Mouse (Mus musculus) forebrain, embryonic 13.5 days (tissue): ENCODE data around the gene Rpl10a. TPM values are rescaled to one million over a fixed set of nuclear protein-coding genes. Genes with fewer than 3 reads are reported as not detected.

ENCODE experiments used
- ATAC-seq: fragments of 200-750 bp; cut with Nextera tagmentation; 2 replicates; pipeline ENCODE4 v1.8.0; 2017
- H3K27ac ChIP-seq: fragments of 300-500 bp; sonication (generic); 2 replicates; pipeline ENCODE4 v1.5.1; 2015; ENCODE audit warnings: inconsistent platforms, mild to moderate bottlenecking, moderate library complexity
- H3K27me3 ChIP-seq: fragments of 300-500 bp; sonication (generic); 2 replicates; pipeline ENCODE4 v1.6.1; 2015; ENCODE audit warnings: mild to moderate bottlenecking, inconsistent platforms
- H3K36me3 ChIP-seq: fragments of 300-500 bp; sonication (generic); 2 replicates; pipeline ENCODE4 v1.6.1; 2015; ENCODE audit warnings: mild to moderate bottlenecking, inconsistent platforms; ENCODE audit not compliant: poor library complexity, severe bottlenecking
- H3K4me1 ChIP-seq: fragments of 300-500 bp; sonication (generic); 2 replicates; pipeline ENCODE4 v1.6.1; 2015; ENCODE audit warnings: inconsistent platforms
- H3K4me2 ChIP-seq: fragments of 300-500 bp; sonication (generic); 2 replicates; pipeline ENCODE4 v1.6.1; 2015; ENCODE audit warnings: inconsistent platforms, mild to moderate bottlenecking, moderate library complexity
- H3K4me3 ChIP-seq: fragments of 300-500 bp; sonication (generic); 2 replicates; pipeline ENCODE4 v1.5.1; 2015; ENCODE audit warnings: mild to moderate bottlenecking, inconsistent platforms
- H3K9ac ChIP-seq: fragments of 300-500 bp; sonication (generic); 2 replicates; pipeline ENCODE4 v1.6.1; 2015; ENCODE audit warnings: mild to moderate bottlenecking, inconsistent platforms
- H3K9me3 ChIP-seq: fragments of 300-500 bp; sonication (generic); replicated peaks from 2 replicates; pipeline ENCODE4 v1.6.1; 2016; ENCODE audit warnings: inconsistent platforms
- WGBS: fragments of 180-500 bp; shearing (Covaris S2); methylation state at CpG from one replicate; pipeline ENCODE4 v1.1.7; 2015; 5-methylcytosine and 5-hydroxymethylcytosine counted together
- polyA plus RNA-seq: library from polyadenylated mRNA; unstranded; fragments of >200 nt; fragmentation: Nextera tagmentation; extraction: Ambion mirVana; gene quantifications from 2 replicates; pipeline ENCODE4 v1.2.1, GENCODE M21; 2015

The Rpl10a gene
- 444 and 501 TPM in 2 replicates for polyA plus RNA-seq

GRCm38 (mm10) chr17:28328366-28328928, at the start of gene Rpl10a:
Gene Rpl10a, plus strand, starts transcription at chr17:28328471.
- peak within 1 kb of the TSS; percentile 99 for H3K9ac ChIP-seq
- H3K36me3 ChIP-seq, result peaks cover 56% of the 10 kb centered on the region
- no peaks in the 10 kb centered on the region for H3K9me3 ChIP-seq
- WGBS, result under 1% methylated on average over 66 of the region's 67 CpGs
- no peaks in the 10 kb centered on the region for H3K27me3 ChIP-seq
- H3K4me3 ChIP-seq, result peak within 1 kb of the TSS; percentile 86
- peak; percentile 91 for ATAC-seq
- peak within 1 kb of the TSS; percentile 95 for H3K27ac ChIP-seq
- H3K4me2 ChIP-seq, result peak within 1 kb of the TSS; percentile 98
- peaks cover 34% of the 10 kb centered on the region for H3K4me1 ChIP-seq

DNA sequence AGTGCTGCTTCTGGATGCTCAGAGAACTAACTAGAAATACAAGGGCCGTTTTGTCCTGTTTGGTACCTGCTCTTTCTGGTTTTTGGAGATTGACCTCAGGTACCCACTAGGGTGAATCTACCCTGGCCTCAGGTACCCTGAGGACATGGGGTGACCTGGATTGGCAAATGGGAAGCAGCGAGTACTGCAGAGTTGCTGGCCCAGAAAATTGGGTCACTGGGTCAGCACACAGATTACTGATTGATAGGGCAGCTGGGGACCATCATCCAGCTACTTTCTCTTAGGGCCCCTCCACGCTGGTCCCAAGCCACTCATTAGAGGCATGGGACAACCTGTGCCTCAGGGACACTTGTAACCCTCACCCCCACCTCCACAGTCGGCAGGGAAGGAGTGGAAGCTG, 49.0 kb upstream of the Rpl10a start:
- Histone ChIP-seq H3K4me1 (0 out of 2 replicates have a peak, but pooled peaks cover 2% of the 10 kb centered on the region), H3K4me3 (no peak overlapping the region), H3K36me3 (no peaks in the 10 kb centered on the region), H3K27ac (no peak overlapping the region), H3K4me2 (no peak overlapping the region), H3K27me3 (no peaks in the 10 kb centered on the region), H3K9me3 (no peaks in the 10 kb centered on the region), H3K9ac (no peak overlapping the region)
- no peak for ATAC-seq
- WGBS, result 55% methylated on average over 4 of the region's 4 CpGs

DNA sequence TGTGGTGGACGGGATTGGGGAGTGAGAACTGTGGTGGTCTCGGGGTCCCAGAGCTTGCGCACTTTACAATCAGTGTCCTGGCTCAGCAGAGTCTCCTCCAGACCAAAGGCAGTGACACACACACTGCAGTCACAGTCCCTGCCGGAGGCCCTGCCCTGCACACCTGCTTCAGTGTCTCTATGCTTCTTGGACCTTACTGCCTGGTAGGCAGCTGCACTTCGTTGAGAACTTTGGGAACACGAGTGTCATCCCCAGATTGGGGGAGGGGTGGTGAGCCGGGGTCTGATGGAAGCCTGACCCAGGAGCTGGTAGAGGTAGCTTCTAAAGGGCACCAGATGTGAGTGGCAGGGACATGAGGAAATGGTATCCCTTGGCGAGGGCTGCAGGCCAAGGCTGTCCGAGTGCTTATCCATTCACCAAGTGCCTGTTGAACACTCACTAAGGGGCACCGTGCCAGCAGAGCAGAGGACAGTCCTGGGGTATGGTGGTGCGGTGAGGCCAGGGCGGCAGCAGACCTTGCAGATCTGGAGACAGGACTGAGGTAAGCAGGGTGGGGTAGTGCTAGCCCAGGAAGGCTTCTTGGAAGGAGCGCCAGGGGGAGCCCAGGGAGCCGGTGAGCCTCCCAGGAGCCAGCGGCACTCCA, 48.4 kb upstream of the Rpl10a start:
- Histone ChIP-seq H3K36me3 (no peaks in the 10 kb centered on the region), H3K4me3 (no peak overlapping the region), H3K4me1 (0 out of 2 replicates have a peak, but pooled peaks cover 2% of the 10 kb centered on the region), H3K27ac (no peak overlapping the region), H3K9ac (no peak overlapping the region), H3K9me3 (no peaks in the 10 kb centered on the region), H3K4me2 (no peak overlapping the region), H3K27me3 (no peaks in the 10 kb centered on the region)
- no peak for ATAC-seq
- 72% methylated on average over 15 of the region's 15 CpGs for WGBS

DNA sequence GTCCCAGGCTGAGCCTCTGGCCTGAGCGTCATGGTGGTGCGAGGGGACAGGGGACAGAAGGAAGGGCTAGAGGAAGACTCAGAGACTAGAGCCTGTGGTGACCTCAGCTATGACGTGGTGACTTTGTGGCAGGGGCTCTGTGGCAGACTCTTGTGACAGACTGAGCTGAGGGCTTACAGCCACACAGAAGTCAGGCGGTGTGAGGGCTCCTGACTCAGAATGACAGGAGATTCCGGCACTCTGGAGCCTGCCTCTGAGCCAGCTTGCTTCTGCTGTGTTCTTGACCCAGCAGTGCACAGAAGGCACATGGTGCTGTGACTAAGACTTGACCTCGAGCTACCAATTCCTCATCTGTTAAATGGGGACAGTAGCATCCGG, 47.9 kb upstream of the Rpl10a start:
- Histone ChIP-seq H3K27ac (no peak overlapping the region), H3K9ac (no peak overlapping the region), H3K4me1 (peaks cover 2% of the 10 kb centered on the region; the same call in 1 of the 2 replicates), H3K4me3 (no peak overlapping the region), H3K36me3 (no peaks in the 10 kb centered on the region), H3K27me3 (no peaks in the 10 kb centered on the region), H3K9me3 (no peaks in the 10 kb centered on the region), H3K4me2 (no peak overlapping the region)
- no peak for ATAC-seq
- 80% methylated on average over 7 of the region's 7 CpGs for WGBS

- Histone ChIP-seq H3K9ac (no peak overlapping the region), H3K27ac (no peak overlapping the region), H3K9me3 (no peaks in the 10 kb centered on the region), H3K4me2 (no peak overlapping the region), H3K4me3 (no peak overlapping the region), H3K27me3 (no peaks in the 10 kb centered on the region), H3K4me1 (peaks cover 4% of the 10 kb centered on the region; the same call in 1 of the 2 replicates), H3K36me3 (no peaks in the 10 kb centered on the region)
- WGBS, result 43% methylated on average over 5 of the region's 5 CpGs
- no peak for ATAC-seq
Measured at GRCm38 (mm10) chr17:28280831-28281377, 47.4 kb upstream of the Rpl10a start.

- WGBS, result 94% methylated on average over 7 of the region's 7 CpGs
- no peaks in the 10 kb centered on the region for H3K36me3 ChIP-seq
- no peak overlapping the region for H3K4me3 ChIP-seq
- H3K27ac ChIP-seq, result no peak overlapping the region
- H3K9me3 ChIP-seq, result no peaks in the 10 kb centered on the region
- H3K27me3 ChIP-seq, result no peaks in the 10 kb centered on the region
- H3K4me1 ChIP-seq, result peaks cover 7% of the 10 kb centered on the region; the same call in 1 of the 2 replicates
- no peak overlapping the region for H3K4me2 ChIP-seq
- H3K9ac ChIP-seq, result no peak overlapping the region
- no peak for ATAC-seq
Measured at GRCm38 (mm10) chr17:28281866-28282441, 46.3 kb upstream of the Rpl10a start.

DNA sequence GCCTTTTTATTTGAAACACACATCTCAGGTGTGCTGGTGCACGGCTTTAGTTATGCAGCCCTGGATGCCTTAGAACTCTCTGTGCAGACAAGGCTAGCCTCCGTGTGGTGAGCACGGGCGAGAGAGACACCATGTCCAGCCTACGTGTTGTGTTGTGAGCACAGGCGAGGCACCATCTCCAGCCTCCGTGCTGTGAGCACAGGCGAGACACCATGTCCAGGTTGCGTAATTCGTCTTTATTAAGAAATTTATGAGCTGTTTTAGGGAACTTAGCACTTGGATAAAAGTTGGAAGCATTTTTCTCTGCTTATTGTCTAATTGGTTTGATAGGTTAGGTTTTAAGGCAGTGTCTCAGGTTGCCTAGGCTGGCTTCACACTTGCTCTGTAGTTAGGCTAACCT, 45.1 kb upstream of the Rpl10a start:
- no peak overlapping the region for H3K27ac ChIP-seq
- H3K9me3 ChIP-seq, result no peaks in the 10 kb centered on the region
- WGBS, result 90% methylated on average over 10 of the region's 10 CpGs
- H3K27me3 ChIP-seq, result no peaks in the 10 kb centered on the region
- no peak overlapping the region for H3K4me3 ChIP-seq
- H3K36me3 ChIP-seq, result no peaks in the 10 kb centered on the region
- H3K4me2 ChIP-seq, result no peak overlapping the region
- no peak for ATAC-seq
- H3K4me1 ChIP-seq, result peaks cover 7% of the 10 kb centered on the region; the same call in 1 of the 2 replicates
- no peak overlapping the region for H3K9ac ChIP-seq

DNA sequence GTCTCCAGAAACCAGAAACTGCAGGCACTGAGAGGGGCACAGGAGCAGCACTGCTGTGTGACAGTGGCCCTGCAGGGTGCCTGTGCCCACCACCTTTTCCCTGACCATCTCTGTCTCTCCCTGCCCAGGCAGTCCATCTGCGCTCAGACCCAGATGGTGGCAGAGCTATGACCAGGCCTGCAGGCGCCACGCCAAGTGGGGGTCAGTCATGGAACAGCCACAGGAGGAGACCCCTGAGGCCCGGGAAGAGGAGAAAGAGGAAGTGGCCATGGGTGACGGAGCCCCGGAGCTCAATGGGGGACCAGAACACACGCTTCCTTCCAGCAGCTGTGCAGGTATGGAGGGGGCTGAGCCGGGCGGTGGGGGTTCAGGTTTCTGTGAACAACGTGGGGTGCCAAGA, 42.1 kb upstream of the Rpl10a start:
- Histone ChIP-seq H3K36me3 (no peaks in the 10 kb centered on the region), H3K4me1 (peaks cover 5% of the 10 kb centered on the region; the same call in 1 of the 2 replicates), H3K27ac (no peak overlapping the region), H3K4me2 (no peak overlapping the region), H3K9ac (no peak overlapping the region), H3K9me3 (no peaks in the 10 kb centered on the region), H3K4me3 (no peak overlapping the region), H3K27me3 (no peaks in the 10 kb centered on the region)
- no peak for ATAC-seq
- WGBS, result 85% methylated on average over 10 of the region's 10 CpGs

DNA sequence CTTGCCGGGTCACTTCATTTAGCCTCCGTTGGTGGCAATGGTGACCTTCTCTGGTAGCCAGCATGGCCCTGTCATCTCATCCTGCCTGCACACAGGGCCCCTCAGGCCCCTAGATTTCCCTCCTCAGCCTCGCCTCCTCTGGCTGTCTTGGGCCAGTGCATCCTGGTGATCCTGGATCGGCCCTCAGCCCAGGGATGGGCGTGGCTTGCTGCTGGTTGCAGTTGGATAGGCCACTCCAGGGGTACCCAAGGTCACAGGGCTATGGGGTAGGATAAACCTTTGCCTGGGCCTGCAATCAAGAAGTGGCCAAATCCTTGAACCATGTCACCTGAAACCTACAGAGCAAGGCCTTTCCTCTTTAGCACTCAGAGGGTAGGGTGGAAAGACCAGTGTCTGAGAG, 41.3 kb upstream of the Rpl10a start:
- Histone ChIP-seq H3K36me3 (no peaks in the 10 kb centered on the region), H3K4me2 (no peak overlapping the region), H3K9ac (no peak overlapping the region), H3K4me1 (peaks cover 5% of the 10 kb centered on the region; the same call in 1 of the 2 replicates), H3K9me3 (no peaks in the 10 kb centered on the region), H3K27ac (no peak overlapping the region), H3K4me3 (no peak overlapping the region), H3K27me3 (no peaks in the 10 kb centered on the region)
- WGBS, result 41% methylated on average over 5 of the region's 5 CpGs
- no peak for ATAC-seq

DNA sequence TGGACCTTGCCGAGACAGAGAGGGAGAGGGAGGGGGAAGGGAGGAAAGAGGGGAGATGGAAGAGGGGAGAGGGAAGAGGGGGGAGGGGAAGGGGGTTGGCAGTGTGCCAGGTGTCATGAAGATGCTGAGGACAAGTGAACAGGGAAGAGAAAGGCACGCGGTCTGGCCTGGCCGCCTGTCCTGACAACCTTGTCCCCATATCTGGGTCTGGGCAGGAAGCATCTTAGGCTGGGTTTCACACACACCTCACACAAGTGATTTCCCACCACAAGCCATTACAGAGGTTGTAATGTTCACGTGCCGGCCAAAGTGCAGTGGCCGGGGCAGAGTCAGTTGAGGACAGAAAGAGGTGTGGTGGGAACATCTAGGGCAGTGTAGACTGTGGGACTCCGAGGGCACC, 40.7 kb upstream of the Rpl10a start:
- no peak overlapping the region for H3K9ac ChIP-seq
- no peak overlapping the region for H3K4me3 ChIP-seq
- no peaks in the 10 kb centered on the region for H3K27me3 ChIP-seq
- H3K9me3 ChIP-seq, result 0 out of 2 replicates have a peak, but pooled peaks cover 3% of the 10 kb centered on the region
- no peaks in the 10 kb centered on the region for H3K36me3 ChIP-seq
- H3K4me2 ChIP-seq, result no peak overlapping the region
- H3K27ac ChIP-seq, result no peak overlapping the region
- 67% methylated on average over 8 of the region's 8 CpGs for WGBS
- H3K4me1 ChIP-seq, result peaks cover 5% of the 10 kb centered on the region; the same call in 1 of the 2 replicates
- no peak for ATAC-seq

GRCm38 (mm10) chr17:28287980-28288379, 40.3 kb upstream of the Rpl10a start:
- no peak overlapping the region for H3K4me3 ChIP-seq
- H3K4me1 ChIP-seq, result peaks cover 5% of the 10 kb centered on the region; the same call in 1 of the 2 replicates
- no peak overlapping the region for H3K4me2 ChIP-seq
- no peak overlapping the region for H3K27ac ChIP-seq
- H3K27me3 ChIP-seq, result no peaks in the 10 kb centered on the region
- H3K9me3 ChIP-seq, result 0 out of 2 replicates have a peak, but pooled peaks cover 3% of the 10 kb centered on the region
- H3K36me3 ChIP-seq, result no peaks in the 10 kb centered on the region
- ATAC-seq, result no peak
- no peak overlapping the region for H3K9ac ChIP-seq
- 72% methylated on average over 5 of the region's 5 CpGs for WGBS

- Histone ChIP-seq H3K9ac (no peak overlapping the region), H3K9me3 (0 out of 2 replicates have a peak, but pooled peaks cover 3% of the 10 kb centered on the region), H3K27ac (no peak overlapping the region), H3K4me3 (no peak overlapping the region), H3K4me2 (no peak overlapping the region), H3K36me3 (no peaks in the 10 kb centered on the region), H3K4me1 (peaks cover 13% of the 10 kb centered on the region), H3K27me3 (no peaks in the 10 kb centered on the region)
- WGBS, result 70% methylated on average over 3 of the region's 3 CpGs
- ATAC-seq, result no peak
Measured at GRCm38 (mm10) chr17:28290262-28290661, 38.0 kb upstream of the Rpl10a start.
